Mouse (Mus musculus) lung, embryonic 15.5 days (tissue): Measurements from ENCODE around the gene Oas1g. TPM values are rescaled to one million over a fixed set of nuclear protein-coding genes. Genes with fewer than 3 reads are reported as not detected.

ENCODE experiments used
- ATAC-seq: fragments of 200-750 bp; cut with Nextera tagmentation; 2 replicates; pipeline ENCODE4 v1.8.0; 2017; ENCODE audit warnings: moderate number of reproducible peaks, borderline replicate concordance; ENCODE audit not compliant: low FRiP score, low TSS enrichment; ENCODE audit errors: extremely low read depth
- H3K27ac ChIP-seq: fragments of 300-500 bp; sonication (generic); 2 replicates; pipeline ENCODE4 v1.5.1; 2015; ENCODE audit warnings: moderate library complexity, mild to moderate bottlenecking, inconsistent platforms
- H3K27me3 ChIP-seq: fragments of 300-500 bp; sonication (generic); 2 replicates; pipeline ENCODE4 v1.6.1; 2015; ENCODE audit warnings: inconsistent platforms
- H3K36me3 ChIP-seq: fragments of 300-500 bp; sonication (generic); 2 replicates; pipeline ENCODE4 v1.6.1; 2015; ENCODE audit warnings: inconsistent platforms
- H3K4me1 ChIP-seq: fragments of 300-500 bp; sonication (generic); 2 replicates; pipeline ENCODE4 v1.6.1; 2015; ENCODE audit warnings: inconsistent platforms
- H3K4me2 ChIP-seq: fragments of 300-500 bp; sonication (generic); 2 replicates; pipeline ENCODE4 v1.6.1; 2015; ENCODE audit warnings: inconsistent platforms, mild to moderate bottlenecking, moderate library complexity
- H3K4me3 ChIP-seq: fragments of 300-500 bp; sonication (generic); 2 replicates; pipeline ENCODE4 v1.5.1; 2015; ENCODE audit warnings: mild to moderate bottlenecking, inconsistent platforms
- H3K9ac ChIP-seq: fragments of 300-500 bp; sonication (generic); 2 replicates; pipeline ENCODE4 v1.6.1; 2015; ENCODE audit warnings: inconsistent platforms
- H3K9me3 ChIP-seq: fragments of 300-500 bp; sonication (generic); 2 replicates; pipeline ENCODE4 v1.6.1; 2016; ENCODE audit warnings: inconsistent platforms
- WGBS: fragments of 180-500 bp; shearing (Covaris S2); methylation state at CpG from one replicate; pipeline ENCODE4 v1.1.7; 2015; 5-methylcytosine and 5-hydroxymethylcytosine counted together
- microRNA-seq: library from miRNA; unstranded; fragments of <30 nt; microRNA quantifications from one replicate; pipeline ENCODE4, GENCODE M21; 2016
- polyA plus RNA-seq: library from polyadenylated mRNA; unstranded; fragments of >200 nt; fragmentation: Nextera tagmentation; extraction: Ambion mirVana; gene quantifications from 2 replicates; pipeline ENCODE4 v1.2.1, GENCODE M21; 2015

Gene Oas1g
- polyA plus RNA-seq, 1 experiment from 2014 or later = 0.66 TPM

- Histone ChIP-seq H3K4me1 (no peaks in the 10 kb centered on the region), H3K36me3 (no peaks in the 10 kb centered on the region), H3K4me2 (no peak overlapping the region), H3K4me3 (no peak overlapping the region), H3K27ac (no peak overlapping the region), H3K9me3 (peaks cover 6% of the 10 kb centered on the region; the same call in 1 of the 2 replicates), H3K27me3 (no peaks in the 10 kb centered on the region), H3K9ac (no peak overlapping the region)
- WGBS = 61% methylated on average over 3 of the region's 3 CpGs
- ATAC-seq = no peak
Observed at GRCm38 (mm10) chr5:120849601-120850136, 37.7 kb downstream of the Oas1g start.

- H3K4me2 ChIP-seq = no peak within 1 kb of the TSS
- no peak within 1 kb of the TSS for H3K27ac ChIP-seq
- no peaks in the 10 kb centered on the region for H3K27me3 ChIP-seq
- H3K9me3 ChIP-seq = no peaks in the 10 kb centered on the region
- H3K36me3 ChIP-seq = no peaks in the 10 kb centered on the region
- no peaks in the 10 kb centered on the region for H3K4me1 ChIP-seq
- ATAC-seq = no peak
- no peak within 1 kb of the TSS for H3K4me3 ChIP-seq
- WGBS = 54% methylated on average over 4 of the region's 4 CpGs
- H3K9ac ChIP-seq = no peak within 1 kb of the TSS
Observed at GRCm38 (mm10) chr5:120847067-120847466, 40.3 kb downstream of the Oas1g start, which contains the start of gene Oas1f. Oas1f (plus strand) TSS chr5:120847367.

- no peaks in the 10 kb centered on the region for H3K27me3 ChIP-seq
- H3K9ac ChIP-seq = no peak overlapping the region
- 75% methylated on average over 3 of the region's 3 CpGs for WGBS
- H3K9me3 ChIP-seq = no peaks in the 10 kb centered on the region
- no peak overlapping the region for H3K4me2 ChIP-seq
- no peaks in the 10 kb centered on the region for H3K36me3 ChIP-seq
- no peak overlapping the region for H3K4me3 ChIP-seq
- no peak overlapping the region for H3K27ac ChIP-seq
- H3K4me1 ChIP-seq = no peaks in the 10 kb centered on the region
- ATAC-seq = no peak
Observed at GRCm38 (mm10) chr5:120844713-120845112, 42.7 kb downstream of the Oas1g start.

- no peak overlapping the region for H3K27ac ChIP-seq
- H3K9ac ChIP-seq = no peak overlapping the region
- H3K4me2 ChIP-seq = no peak overlapping the region
- no peaks in the 10 kb centered on the region for H3K36me3 ChIP-seq
- no peak for ATAC-seq
- H3K4me1 ChIP-seq = no peaks in the 10 kb centered on the region
- 6% methylated on average over 8 of the region's 8 CpGs for WGBS
- H3K9me3 ChIP-seq = no peaks in the 10 kb centered on the region
- H3K27me3 ChIP-seq = peaks cover 10% of the 10 kb centered on the region; the same call in 1 of the 2 replicates
- no peak overlapping the region for H3K4me3 ChIP-seq
Observed at GRCm38 (mm10) chr5:120836731-120837585, 50.5 kb downstream of the Oas1g start.

- H3K9me3 ChIP-seq = no peaks in the 10 kb centered on the region
- H3K4me1 ChIP-seq = no peaks in the 10 kb centered on the region
- no peak overlapping the region for H3K9ac ChIP-seq
- H3K4me3 ChIP-seq = no peak overlapping the region
- 14% methylated on average over 17 of the region's 17 CpGs for WGBS
- no peak overlapping the region for H3K4me2 ChIP-seq
- no peak overlapping the region for H3K27ac ChIP-seq
- no peak for ATAC-seq
- no peaks in the 10 kb centered on the region for H3K36me3 ChIP-seq
- H3K27me3 ChIP-seq = peaks cover 10% of the 10 kb centered on the region; the same call in 1 of the 2 replicates
Observed at GRCm38 (mm10) chr5:120833335-120834280, 53.8 kb downstream of the Oas1g start.

GRCm38 (mm10) chr5:120831031-120831430, 56.4 kb downstream of the Oas1g start:
- H3K9me3 ChIP-seq = no peaks in the 10 kb centered on the region
- H3K27me3 ChIP-seq = peaks cover 10% of the 10 kb centered on the region; the same call in 1 of the 2 replicates
- ATAC-seq = no peak
- no peaks in the 10 kb centered on the region for H3K36me3 ChIP-seq
- 68% methylated on average over 4 of the region's 4 CpGs for WGBS
- no peak overlapping the region for H3K9ac ChIP-seq
- no peak overlapping the region for H3K27ac ChIP-seq
- H3K4me2 ChIP-seq = no peak overlapping the region
- no peaks in the 10 kb centered on the region for H3K4me1 ChIP-seq
- no peak overlapping the region for H3K4me3 ChIP-seq

Small RNA genes within 50 kb of the gene (microRNA-seq; reads per million reads assigned to microRNA genes)
- gene Gm22907 = not detected

Other genes starting within 250 kb of the Oas1g start
- gene Rasal1, start 238.8 kb downstream of the Oas1g start, polyA plus RNA-seq = 0.05 and 0.27 TPM in 2 replicates
- gene Dtx1, start 175.7 kb downstream of the Oas1g start, polyA plus RNA-seq = 2.5 and 3.8 TPM in 2 replicates
- 0.30 and 0.34 TPM in 2 replicates for gene Oas2, start 137.8 kb downstream of the Oas1g start, polyA plus RNA-seq
- 0.09 and 0.12 TPM in 2 replicates for gene Oas3, start 110.0 kb downstream of the Oas1g start, polyA plus RNA-seq
- not detected in 2 replicates for gene Oas1e, start 92.1 kb downstream of the Oas1g start, polyA plus RNA-seq
- 0.33 and 0.49 TPM in 2 replicates for gene Oas1c, start 75.1 kb downstream of the Oas1g start, polyA plus RNA-seq
- gene Oas1f, start 40.2 kb downstream of the Oas1g start, polyA plus RNA-seq = not detected in 2 replicates
- gene Oas1h, start 26.2 kb downstream of the Oas1g start, polyA plus RNA-seq = not detected in 2 replicates
- 1.6 and 1.9 TPM in 2 replicates for gene Oas1a, start 19.9 kb upstream of the Oas1g start, polyA plus RNA-seq
- gene Oas1d, start 26.9 kb upstream of the Oas1g start, polyA plus RNA-seq = not detected in 2 replicates
- 0.07 TPM in 1 of 2 replicates, not detected in the other for gene Rph3a, start 122.5 kb upstream of the Oas1g start, polyA plus RNA-seq